Mouse (Mus musculus): ENCODE data around the gene Tmem217.

Gene Tmem217

GRCm38 (mm10) chr17:29488257-29488977, 63.8 kb downstream of the Tmem217 start:
- no peak for DNase-seq

GRCm38 (mm10) chr17:29485336-29486233, 66.6 kb downstream of the Tmem217 start:
- DNase-seq, result no peak

- no peak for DNase-seq
Observed at GRCm38 (mm10) chr17:29484431-29484830, 67.8 kb downstream of the Tmem217 start.

- no peak for DNase-seq
Observed at GRCm38 (mm10) chr17:29483282-29483681, 68.9 kb downstream of the Tmem217 start.

GRCm38 (mm10) chr17:29482632-29483031, 69.6 kb downstream of the Tmem217 start:
- no peak for DNase-seq

GRCm38 (mm10) chr17:29480256-29480655, 71.9 kb downstream of the Tmem217 start:
- DNase-seq, result no peak

- no peak for DNase-seq
Observed at GRCm38 (mm10) chr17:29478271-29478670, 73.9 kb downstream of the Tmem217 start.

GRCm38 (mm10) chr17:29477357-29477756, 74.8 kb downstream of the Tmem217 start:
- no peak for DNase-seq

GRCm38 (mm10) chr17:29476461-29476860, 75.7 kb downstream of the Tmem217 start:
- no peak for DNase-seq
